Mouse (Mus musculus) intestine, postnatal 0 days (tissue): ENCODE results near the gene Gm10912. TPM values are rescaled to one million over a fixed set of nuclear protein-coding genes. Genes with fewer than 3 reads are reported as not detected.
A peak's percentile ranks its signal among the peaks of the same experiment; 100 is the strongest.
"Not testable (repeated sequence)": the region's sequence is repeated elsewhere in the genome, so short reads cannot be mapped to it uniquely, and the experiment has no call there.

Source experiments
- ATAC-seq: fragments of 200-750 bp; cut with Nextera tagmentation; 2 replicates; pipeline ENCODE4 v1.8.0; 2017; ENCODE audit warnings: mild to moderate bottlenecking, moderate TSS enrichment, moderate library complexity
- H3K27ac ChIP-seq: fragments of 300-500 bp; sonication (generic); 2 replicates; pipeline ENCODE4 v1.5.1; 2014; ENCODE audit warnings: mild to moderate bottlenecking, low read depth, low read length, moderate library complexity
- H3K27me3 ChIP-seq: fragments of 300-500 bp; sonication (generic); replicated peaks from 2 replicates; pipeline ENCODE4 v1.6.1; 2014; ENCODE audit warnings: low read length, mixed read lengths; ENCODE audit not compliant: control insufficient read depth, insufficient read depth
- H3K36me3 ChIP-seq: fragments of 300-500 bp; sonication (generic); 2 replicates; pipeline ENCODE4 v1.6.1; 2014; ENCODE audit warnings: mild to moderate bottlenecking, moderate library complexity; ENCODE audit not compliant: control insufficient read depth, insufficient read depth
- H3K4me1 ChIP-seq: fragments of 300-500 bp; sonication (generic); replicated peaks from 2 replicates; pipeline ENCODE4 v1.6.1; 2014; ENCODE audit warnings: antibody characterized with exemption, low read length, mixed read lengths; ENCODE audit not compliant: control insufficient read depth, insufficient read depth
- H3K4me2 ChIP-seq: fragments of 300-500 bp; sonication (generic); replicated peaks from 2 replicates; pipeline ENCODE4 v1.6.1; 2014; ENCODE audit warnings: low read depth, mild to moderate bottlenecking, moderate library complexity
- H3K4me3 ChIP-seq: fragments of 300-500 bp; sonication (generic); 2 replicates; pipeline ENCODE4 v1.5.1; 2014; ENCODE audit warnings: low read depth, low read length
- H3K9ac ChIP-seq: fragments of 300-500 bp; sonication (generic); 2 replicates; pipeline ENCODE4 v1.6.1; 2014; ENCODE audit warnings: mild to moderate bottlenecking, low read depth, low read length
- H3K9me3 ChIP-seq: fragments of 300-500 bp; sonication (generic); 2 replicates; pipeline ENCODE4 v1.6.1; 2016; ENCODE audit warnings: mixed run types; ENCODE audit not compliant: control insufficient read depth
- CTCF ChIP-seq: sonication (generic); IDR thresholded peaks from 2 replicates; pipeline ENCODE4 v1.5.1; 2016; ENCODE audit warnings: low read depth, mild to moderate bottlenecking, control low read depth, antibody characterized with exemption, moderate library complexity
- WGBS: fragments of 180-500 bp; shearing (Covaris S2); extraction: QIAGEN DNeasy Blood & Tissue Kit; methylation state at CpG from one replicate; pipeline ENCODE4 v1.1.7; 2014; 5-methylcytosine and 5-hydroxymethylcytosine counted together
- polyA plus RNA-seq: library from polyadenylated mRNA; unstranded; fragments of >200 nt; fragmentation: Nextera tagmentation; extraction: Ambion mirVana; gene quantifications from 2 replicates; pipeline ENCODE4 v1.2.1, GENCODE M21; 2015

Gm10912 gene
- polyA plus RNA-seq, 1 experiment from 2014 or later = not detected

- Histone ChIP-seq H3K4me2 (no peak overlapping the region), H3K27ac (no peak overlapping the region), H3K4me1 (no peaks in the 10 kb centered on the region), H3K27me3 (no peaks in the 10 kb centered on the region), H3K9ac (no peak overlapping the region), H3K4me3 (no peak overlapping the region), H3K36me3 (no peaks in the 10 kb centered on the region), H3K9me3 (no peaks in the 10 kb centered on the region)
- TF ChIP-seq CTCF = no peak
- 0 out of 2 replicates have a peak, but pooled peaks have one; percentile 22 for ATAC-seq
Observed at GRCm38 (mm10) chr2:104082474-104082873, 16.8 kb downstream of the Gm10912 start.

- H3K9me3 ChIP-seq, H3K4me2 ChIP-seq, H3K4me1 ChIP-seq, H3K9ac ChIP-seq, H3K36me3 ChIP-seq, H3K27me3 ChIP-seq, H3K27ac ChIP-seq, ATAC-seq, H3K4me3 ChIP-seq: not testable (repeated sequence)
Observed at GRCm38 (mm10) chr2:104084027-104084426, 18.4 kb downstream of the Gm10912 start.

- H3K4me3 ChIP-seq, H3K36me3 ChIP-seq, ATAC-seq, H3K4me2 ChIP-seq, H3K27me3 ChIP-seq, H3K9ac ChIP-seq, H3K4me1 ChIP-seq, H3K27ac ChIP-seq, H3K9me3 ChIP-seq: not testable (repeated sequence)
- WGBS = 91% methylated on average over 1 of the region's 1 CpGs
Observed at GRCm38 (mm10) chr2:104087562-104087961, 21.9 kb downstream of the Gm10912 start.

GRCm38 (mm10) chr2:104093305-104093704 lies 27.7 kb downstream of the Gm10912 start:
- H3K4me3 ChIP-seq = no peak overlapping the region
- no peak overlapping the region for H3K27ac ChIP-seq
- 64% methylated on average over 2 of the region's 2 CpGs for WGBS
- no peaks in the 10 kb centered on the region for H3K4me1 ChIP-seq
- no peak overlapping the region for H3K9ac ChIP-seq
- H3K4me2 ChIP-seq = no peak overlapping the region
- no peaks in the 10 kb centered on the region for H3K27me3 ChIP-seq
- ATAC-seq = no peak
- H3K9me3 ChIP-seq = no peaks in the 10 kb centered on the region
- no peaks in the 10 kb centered on the region for H3K36me3 ChIP-seq
- no peak for TF ChIP-seq CTCF

GRCm38 (mm10) chr2:104095741-104096213 lies 30.2 kb downstream of the Gm10912 start, which contains the start of gene Cd59a:
Cd59a (plus strand) TSS chr2:104095801.
- TF ChIP-seq CTCF = no peak
- Histone ChIP-seq H3K9me3 (no peaks in the 10 kb centered on the region), H3K4me1 (peaks cover 5% of the 10 kb centered on the region; the same call in 1 of the 2 replicates), H3K36me3 (no peaks in the 10 kb centered on the region), H3K4me3 (peak within 1 kb of the TSS; percentile 50), H3K4me2 (peak within 1 kb of the TSS; percentile 67), H3K27me3 (no peaks in the 10 kb centered on the region), H3K9ac (peak within 1 kb of the TSS; percentile 51), H3K27ac (peak within 1 kb of the TSS; percentile 77)
- ATAC-seq = peak; percentile 85
- WGBS = 2% methylated on average over 15 of the region's 15 CpGs

GRCm38 (mm10) chr2:104096256-104096655 lies 30.6 kb downstream of the Gm10912 start:
- Histone ChIP-seq H3K4me2 (peak overlapping the region; percentile 67), H3K27me3 (no peaks in the 10 kb centered on the region), H3K4me3 (peak overlapping the region; percentile 50), H3K27ac (peak overlapping the region; percentile 77), H3K36me3 (no peaks in the 10 kb centered on the region), H3K9ac (peak overlapping the region; percentile 51), H3K9me3 (no peaks in the 10 kb centered on the region), H3K4me1 (peaks cover 5% of the 10 kb centered on the region; the same call in 1 of the 2 replicates)
- ATAC-seq = no peak
- 34% methylated on average over 10 of the region's 10 CpGs for WGBS
- no peak for TF ChIP-seq CTCF

- not testable (repeated sequence) for H3K36me3 ChIP-seq, H3K4me2 ChIP-seq, H3K4me1 ChIP-seq, H3K9me3 ChIP-seq, ATAC-seq, H3K27ac ChIP-seq, H3K27me3 ChIP-seq, H3K9ac ChIP-seq
- TF ChIP-seq CTCF = peak; percentile 15; the same call in 1 of the 2 replicates
- WGBS = 82% methylated on average over 1 of the region's 1 CpGs
- peak overlapping the region; percentile 50; the same call in 1 of the 2 replicates for H3K4me3 ChIP-seq
Observed at GRCm38 (mm10) chr2:104096796-104097195, 31.2 kb downstream of the Gm10912 start.

GRCm38 (mm10) chr2:104097396-104097795 lies 31.8 kb downstream of the Gm10912 start:
- ATAC-seq, H3K27ac ChIP-seq, H3K4me1 ChIP-seq, H3K9ac ChIP-seq, H3K27me3 ChIP-seq, H3K36me3 ChIP-seq, H3K4me3 ChIP-seq, H3K9me3 ChIP-seq: not testable (repeated sequence)
- 99% methylated on average over 4 of the region's 4 CpGs for WGBS
- 0 out of 2 replicates have a peak overlapping the region, but pooled peaks have one; percentile 21 for H3K4me2 ChIP-seq
